Mouse (Mus musculus) left cerebral cortex, adult 11 months (tissue): Measurements from ENCODE around the gene Ddx41.

Experiments used
- DNase-seq: peaks from one replicate; pipeline ENCODE4 v3.0.0; 2022; ENCODE audit warnings: low spot score

Gene Ddx41

DNA sequence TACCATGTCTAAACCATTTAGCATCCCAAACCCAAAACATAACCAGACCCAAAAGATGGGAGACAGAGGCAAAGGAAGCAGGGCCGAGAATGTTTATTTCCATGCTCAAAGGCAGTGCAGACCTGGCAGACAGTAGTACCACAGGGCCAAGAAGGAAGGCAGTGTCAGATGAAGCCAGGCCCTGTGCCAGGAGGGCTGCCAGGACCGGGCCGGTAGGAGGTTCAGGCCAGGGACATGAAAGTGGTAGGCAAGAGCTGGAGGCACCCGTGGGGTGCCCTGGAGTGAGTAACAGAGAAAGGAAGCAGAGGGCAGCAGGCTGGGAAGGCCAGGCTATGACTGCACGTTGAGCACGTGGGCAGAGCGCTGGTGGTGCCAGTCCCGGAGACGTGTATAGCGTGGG is 29.8 kb downstream of the Ddx41 start:
- DNase-seq = no peak

DNA sequence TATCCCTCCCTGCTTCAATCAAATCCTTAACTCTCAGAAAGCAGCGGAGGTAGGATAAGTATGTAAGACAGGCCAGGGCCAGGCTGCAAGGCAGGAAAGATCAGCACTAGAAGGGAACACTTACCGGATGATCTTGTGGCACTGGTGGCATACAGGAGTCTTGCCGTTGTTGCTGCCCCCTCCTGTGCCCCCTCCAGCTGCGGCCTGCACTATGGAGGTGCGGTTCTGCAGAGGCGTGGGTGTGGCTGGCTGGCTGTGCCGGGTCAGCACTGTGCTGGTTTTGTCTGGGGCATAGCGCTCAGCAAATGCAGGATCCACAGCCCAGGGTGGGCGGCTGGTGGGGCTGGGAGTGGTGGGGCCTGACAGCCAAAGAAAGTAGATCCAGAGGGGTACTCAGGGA is 30.6 kb downstream of the Ddx41 start:
- no peak for DNase-seq

DNA sequence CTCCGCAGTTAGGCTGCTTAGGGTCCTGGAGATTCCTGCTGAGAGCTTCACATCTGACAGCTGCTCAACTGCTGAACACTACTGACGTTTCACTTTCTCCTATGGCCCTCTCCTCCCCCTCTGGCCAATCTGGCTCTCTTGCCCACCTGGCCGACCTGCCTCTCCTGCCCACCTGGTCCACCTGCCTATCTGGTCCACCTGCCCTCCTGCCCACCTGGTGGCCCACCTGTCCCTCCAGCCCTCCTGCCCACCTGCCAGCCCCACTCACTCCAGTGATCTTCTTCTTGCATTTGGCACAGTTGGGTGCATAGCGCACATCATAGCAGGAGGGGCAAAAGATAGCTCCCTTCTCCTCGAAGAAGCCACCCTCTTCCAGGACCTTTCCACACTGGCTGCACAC is 32.1 kb downstream of the Ddx41 start:
- no peak for DNase-seq

DNA sequence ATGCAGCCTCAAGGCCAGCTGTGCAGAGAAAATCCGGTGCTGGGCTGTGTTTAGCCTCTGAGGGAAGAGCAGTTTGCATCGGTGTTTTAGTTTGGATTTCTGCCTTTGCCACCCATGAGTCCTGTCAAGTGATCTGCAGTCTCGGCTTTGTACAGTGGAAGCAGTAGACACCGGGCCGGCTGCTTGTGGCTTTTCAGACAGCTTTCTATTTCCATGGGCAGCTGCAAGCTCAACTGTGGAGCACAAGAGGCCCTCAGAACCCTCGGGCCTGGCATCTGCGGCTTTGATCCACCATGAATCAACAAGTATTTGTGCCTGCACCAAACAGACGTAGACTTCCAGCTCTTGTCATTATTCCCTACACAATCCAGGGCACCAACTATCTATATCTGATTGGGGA is 34.1 kb downstream of the Ddx41 start:
- no peak for DNase-seq

DNA sequence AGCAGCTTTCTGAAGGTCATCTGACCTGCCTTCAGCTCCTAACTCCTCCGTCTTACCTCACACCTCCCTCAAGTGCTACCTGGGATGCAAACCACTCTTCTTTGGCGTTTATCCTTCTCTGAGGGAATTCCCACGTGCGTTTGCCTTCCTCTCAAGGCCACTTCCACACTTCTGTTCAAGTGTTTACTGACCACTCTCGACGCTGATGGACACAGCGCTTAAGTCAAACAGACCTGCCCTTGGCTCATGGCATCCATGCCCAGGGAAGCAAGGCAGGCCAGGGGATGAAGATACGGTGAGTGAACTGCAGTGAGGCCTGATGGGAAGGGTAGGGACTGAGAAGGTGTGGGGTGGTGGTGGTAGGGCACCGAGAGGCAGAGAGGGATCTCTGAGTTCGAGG is 35.9 kb downstream of the Ddx41 start:
- no peak for DNase-seq

DNA sequence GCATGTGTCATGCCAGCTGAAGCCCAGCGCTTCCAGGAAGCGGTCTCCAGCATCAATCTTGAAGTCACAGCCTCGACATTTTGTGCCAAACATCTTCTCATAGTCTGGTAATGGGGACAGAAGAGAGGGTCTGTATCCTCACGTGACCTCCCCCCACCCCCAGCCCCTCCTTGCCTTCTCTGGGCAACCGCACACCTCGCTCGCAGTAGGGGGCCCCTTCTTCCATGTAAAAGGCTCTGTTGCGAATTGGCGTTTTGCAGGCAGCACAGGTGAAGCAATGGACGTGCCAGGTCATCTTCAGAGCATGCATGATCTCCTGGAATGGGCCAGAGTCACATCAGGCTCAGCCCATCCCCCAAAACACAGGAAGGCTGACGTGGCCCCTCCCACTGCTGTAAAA is 37.6 kb downstream of the Ddx41 start:
- no peak for DNase-seq

DNA sequence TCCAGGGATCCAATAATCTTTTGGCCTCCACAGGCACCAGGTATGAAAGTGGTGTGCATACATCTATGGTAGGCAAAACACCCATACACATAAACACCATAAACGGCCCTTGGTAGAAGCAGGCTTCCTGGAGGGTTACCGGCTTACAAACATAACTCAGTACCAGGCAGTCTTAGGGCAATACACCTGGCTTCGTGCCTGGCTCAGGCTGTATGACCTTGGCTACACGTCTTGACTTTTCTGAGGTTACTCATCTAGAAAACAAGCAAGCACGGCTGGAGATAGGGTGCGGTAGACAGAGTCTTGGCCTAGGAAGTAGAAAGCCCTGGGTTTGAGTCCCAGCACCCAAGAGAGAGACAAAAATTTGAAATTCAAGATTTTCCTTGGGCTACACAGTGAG is 39.8 kb downstream of the Ddx41 start:
- DNase-seq = no peak

DNA sequence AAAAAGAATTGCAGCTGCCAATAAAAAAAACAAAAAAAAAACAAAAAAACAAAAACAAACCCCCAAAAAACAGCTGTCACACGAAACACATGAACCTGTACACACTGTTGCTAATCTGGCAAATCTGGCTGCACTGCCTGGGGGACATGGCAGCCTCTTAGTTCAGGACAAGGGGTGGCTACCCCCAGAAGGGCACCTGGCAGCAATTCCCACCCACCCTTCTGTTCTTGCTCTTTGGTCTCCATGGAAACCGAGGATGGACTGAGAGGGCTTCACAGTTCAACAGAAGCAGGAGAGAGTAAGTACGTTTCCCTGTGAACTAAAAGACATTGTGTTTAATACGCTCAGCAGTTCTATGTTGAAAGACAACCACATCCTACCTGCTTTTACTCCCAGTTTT is 40.8 kb downstream of the Ddx41 start:
- DNase-seq = no peak

DNA sequence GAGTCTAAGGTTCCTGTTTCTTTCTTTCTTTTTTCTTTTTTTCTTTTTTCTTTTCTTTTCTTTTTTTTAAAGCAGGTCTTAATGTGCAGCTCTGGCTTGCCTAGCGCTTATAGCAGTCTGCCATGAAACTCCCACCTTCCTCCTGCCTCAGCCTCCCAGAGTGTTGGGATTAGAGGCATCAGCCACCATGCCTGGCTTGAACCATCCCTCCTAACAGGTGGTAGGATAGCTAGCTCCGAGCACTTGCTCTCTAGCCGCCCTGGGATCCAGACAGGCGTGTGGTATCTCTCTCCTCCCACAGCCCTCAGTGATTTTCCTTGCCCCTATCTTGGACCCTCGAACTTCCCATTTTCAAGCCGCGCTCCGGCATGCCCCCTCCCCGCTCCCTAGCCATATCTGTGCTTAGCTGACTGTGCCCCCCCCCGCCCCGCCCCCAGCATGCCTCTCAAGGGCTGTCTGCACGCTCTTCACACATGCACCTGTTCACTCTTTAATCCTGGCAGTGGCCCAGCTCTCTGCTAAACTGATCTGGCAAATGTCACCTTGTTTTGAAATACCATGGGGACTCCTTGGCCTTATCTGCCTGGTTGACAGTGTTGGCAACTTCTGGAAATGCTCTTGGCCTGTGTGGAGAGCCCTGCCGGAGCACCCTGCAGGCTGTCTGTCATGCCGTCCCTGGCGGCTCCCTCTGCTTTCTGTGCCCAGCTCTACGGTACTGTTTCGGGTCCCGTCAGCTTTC is 41.4 kb downstream of the Ddx41 start:
- DNase-seq = no peak

DNA sequence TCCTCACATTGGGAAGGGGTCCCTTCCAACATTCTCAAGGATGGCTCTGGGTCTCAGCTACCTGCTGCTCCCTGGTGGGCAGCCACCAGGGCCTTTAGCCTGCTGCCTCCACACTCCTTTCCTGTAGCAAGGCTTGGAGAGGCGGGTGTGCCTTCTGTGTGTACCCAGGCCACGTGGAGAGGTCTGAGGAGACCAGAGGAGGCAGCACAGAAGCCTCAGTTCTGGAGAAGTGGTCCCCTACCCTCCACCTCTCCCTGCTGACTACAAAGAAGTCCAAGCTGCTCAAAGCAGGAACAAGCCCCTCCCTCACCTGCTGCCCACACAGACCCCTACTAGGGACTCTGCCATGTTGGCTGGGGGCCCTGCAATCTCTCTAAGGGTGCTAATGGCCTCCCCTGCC is 42.2 kb downstream of the Ddx41 start:
- no peak for DNase-seq

DNA sequence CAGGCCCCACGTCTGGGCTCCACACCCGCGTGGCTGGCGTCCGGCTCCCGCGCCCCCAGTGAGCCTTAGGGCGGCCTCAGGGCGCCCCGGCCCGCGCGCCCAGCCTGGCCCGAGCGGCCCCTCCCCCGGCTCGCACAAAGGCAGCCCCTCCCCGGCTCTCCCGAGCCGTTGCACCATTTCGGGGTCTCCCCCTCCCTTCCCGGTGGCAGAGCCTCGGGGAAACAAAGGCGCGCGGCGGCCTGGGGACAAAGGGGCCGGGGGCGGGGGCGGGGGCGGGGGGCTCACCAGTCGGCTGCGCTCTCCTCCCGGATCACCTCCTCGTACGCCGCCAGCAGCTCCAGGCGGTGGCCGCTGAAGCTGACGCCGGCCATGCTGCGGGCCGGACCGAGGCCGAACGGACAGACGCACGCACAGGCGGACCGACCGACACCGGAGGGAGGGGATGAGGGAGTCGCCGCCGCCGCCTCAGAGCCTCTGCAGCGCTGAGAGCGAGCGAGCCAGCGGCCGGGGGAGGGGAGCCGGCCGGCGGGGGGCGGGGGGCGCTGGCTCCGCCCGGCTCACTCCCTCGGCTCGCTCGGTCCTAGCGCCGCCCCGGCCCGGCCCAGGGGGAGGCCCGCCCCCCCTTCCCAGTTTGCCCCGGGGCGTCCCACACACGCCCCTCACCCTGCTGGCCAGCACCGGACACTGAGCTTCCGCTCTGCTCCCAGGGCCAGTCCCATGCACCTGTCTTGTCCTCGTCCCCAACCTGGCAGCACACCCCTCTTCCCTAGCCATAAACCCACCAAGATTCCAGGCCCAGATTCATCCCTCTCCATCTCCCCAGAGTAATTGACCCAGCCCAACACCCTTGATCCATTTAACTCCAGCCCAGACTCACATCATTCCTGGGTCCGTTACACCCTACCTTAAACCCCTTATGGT is 48.6 kb downstream of the Ddx41 start, which contains the start of gene Dbn1:
Dbn1 (minus strand) TSS at position 534 of the 921 bp plus-strand sequence.
- DNase-seq = no peak

DNA sequence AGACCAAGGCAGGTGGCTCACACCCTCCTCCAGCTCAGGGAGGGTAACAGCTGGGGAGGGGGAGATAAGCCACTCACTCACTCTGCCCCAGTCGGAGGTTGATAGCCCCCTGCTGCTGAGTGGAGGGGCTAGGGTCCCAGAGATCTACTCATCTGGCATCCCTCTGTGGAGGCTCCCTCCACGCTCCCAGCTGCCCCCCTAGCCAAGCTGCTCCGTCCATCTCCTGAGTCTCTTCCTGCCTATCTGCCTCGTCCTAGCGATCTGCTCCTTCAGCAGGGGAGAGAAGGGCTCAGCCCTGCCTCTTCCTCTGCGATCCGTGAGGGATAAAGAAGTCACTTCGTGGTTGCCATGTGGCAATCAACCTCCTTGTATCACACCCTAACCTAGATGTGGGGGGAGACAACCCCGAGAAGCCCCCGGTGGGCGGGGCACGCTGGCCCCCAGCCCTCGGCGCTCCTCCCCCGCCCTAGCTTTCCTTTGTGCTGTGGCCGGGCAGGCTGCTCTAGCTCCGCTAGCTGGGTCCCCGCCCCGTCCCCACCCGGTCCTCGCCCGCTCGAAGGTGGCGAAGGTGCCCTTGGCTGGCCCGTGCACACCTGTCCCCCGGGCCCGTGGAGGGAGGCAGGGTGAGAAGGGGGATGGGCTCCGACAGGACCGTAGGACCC is 49.4 kb downstream of the Ddx41 start:
- DNase-seq = no peak

DNA sequence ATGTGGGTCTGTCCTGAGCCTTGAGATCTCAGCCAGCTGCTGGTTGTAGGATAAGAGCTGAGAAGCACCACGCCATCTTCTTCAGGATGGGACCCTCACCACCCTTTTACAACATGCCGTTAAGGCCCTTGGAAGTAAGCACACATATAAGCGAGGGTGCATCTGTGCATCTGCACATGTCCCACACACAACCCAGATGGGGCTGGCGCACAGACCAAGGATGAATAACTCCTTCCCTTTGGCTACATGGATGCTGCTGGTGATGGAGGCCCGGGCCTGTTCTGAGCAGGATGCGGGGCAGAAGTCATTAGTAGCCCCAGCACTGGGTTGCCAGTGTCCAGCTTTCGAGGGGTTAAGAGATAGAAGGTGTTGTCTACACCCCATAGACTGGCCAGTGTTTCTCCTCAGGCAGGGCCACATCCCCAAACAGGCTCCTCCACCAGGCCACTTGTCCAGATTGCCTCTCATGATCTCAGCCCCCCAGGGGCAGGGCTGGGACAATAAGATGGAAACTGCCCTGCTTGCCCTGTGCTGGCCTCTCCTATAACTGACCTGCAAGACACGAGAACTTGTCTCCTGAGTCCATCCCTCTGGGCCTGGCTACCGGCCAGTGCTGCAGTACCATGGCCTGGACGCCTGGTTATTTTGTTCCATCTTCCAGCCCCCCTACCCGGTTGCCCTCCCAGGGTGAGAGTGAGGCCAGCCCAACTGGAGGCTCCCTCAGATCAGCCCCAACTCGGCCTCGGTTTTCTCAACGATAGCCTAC is 50.2 kb downstream of the Ddx41 start:
- no peak for DNase-seq

DNA sequence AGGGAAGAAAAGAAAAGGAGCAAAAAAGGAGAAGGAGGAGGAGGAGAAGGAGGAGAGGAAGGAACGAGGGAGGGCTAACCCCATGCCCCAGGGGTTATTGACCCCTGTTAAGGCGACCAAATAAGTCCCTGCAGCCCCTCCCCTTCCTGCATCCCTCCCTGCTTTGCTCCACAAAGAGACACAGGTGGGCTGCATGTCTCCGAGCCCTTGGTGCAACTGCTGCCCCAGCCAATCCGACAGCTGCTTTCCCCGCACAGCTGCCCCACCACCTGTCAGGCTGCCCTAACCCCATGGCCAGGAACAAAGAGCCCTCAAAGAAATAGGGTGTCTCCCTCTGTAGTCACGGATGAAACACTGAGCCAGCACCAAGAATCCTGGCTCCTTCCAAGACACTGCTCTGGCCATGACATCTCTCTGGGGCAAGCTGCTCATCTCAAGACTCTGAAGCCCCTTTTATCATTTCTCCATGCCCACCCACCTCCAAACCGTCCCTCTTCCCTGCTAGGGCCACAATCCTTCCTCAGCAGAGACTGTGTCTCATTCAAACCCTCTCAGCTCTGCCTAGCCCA is 51.9 kb downstream of the Ddx41 start:
- no peak for DNase-seq

DNA sequence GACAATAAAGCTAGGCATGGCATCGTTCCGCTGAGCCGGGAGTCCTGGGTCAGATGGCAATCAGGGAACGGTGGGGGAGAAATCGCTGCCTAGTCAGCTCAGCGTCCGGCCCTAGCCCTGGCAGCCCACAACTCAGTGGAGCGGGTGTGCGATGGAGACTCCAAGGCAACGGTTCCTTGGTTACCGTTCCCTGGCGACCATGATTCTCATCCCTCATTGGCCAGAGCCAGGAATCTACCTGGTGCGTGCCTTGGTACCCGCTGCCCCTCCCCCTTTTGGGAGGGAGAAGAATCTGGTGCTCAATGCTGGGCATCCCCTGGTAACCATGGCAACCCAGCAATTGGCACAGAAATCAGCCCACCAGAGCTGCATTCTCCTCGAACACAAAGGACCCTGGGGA is 52.9 kb downstream of the Ddx41 start:
- peak; percentile 92 for DNase-seq

DNA sequence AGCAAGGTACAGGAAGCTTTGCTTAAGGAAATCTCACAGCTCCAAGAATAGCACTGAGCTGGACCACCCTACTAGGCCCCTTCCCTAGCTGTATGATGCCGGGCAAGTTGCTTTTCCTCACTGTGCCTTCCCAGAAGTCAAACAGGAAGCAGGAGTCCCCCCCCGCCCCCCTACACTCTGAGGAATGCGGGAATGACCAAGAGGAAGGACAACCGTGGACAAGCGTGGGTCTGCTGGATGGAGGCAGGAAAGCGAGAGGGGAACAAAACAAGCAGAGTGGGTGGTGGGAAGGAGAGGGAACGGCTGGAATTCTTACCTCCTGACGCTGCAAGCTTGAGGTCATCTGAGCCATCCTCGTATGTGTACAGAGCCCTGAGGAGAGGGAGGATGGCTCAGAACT is 53.4 kb downstream of the Ddx41 start:
- DNase-seq = no peak

DNA sequence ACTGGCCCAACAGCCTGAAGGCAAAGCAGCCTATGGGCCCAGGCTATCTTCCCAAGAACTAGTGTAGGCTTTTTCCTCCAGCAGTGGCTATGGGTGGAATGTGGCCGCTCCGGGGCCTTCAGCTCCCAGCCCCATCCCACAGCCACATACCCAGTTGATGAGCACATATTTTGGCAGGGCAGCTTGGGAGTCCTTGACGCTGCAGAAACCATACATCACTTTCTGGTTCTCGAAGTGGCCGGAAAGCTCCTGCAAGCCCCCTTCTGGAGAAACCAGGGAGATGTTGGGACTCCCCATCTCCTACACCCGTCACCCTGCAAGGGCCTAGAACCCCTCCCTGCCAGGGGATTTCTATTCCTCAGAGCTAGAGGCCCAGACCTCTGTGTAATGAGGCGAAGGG is 53.9 kb downstream of the Ddx41 start:
- no peak for DNase-seq
